In genomic region chr16:10879467-10879866, GRCm38 (mm10) we compare ENCODE assay signal across 8 mouse cellular contexts. TPM values are rescaled to one million over a fixed set of nuclear protein-coding genes. Genes with fewer than 3 reads are reported as not detected.
DNase-seq lines count a peak whose midpoint lies in the region; ATAC-seq lines count a peak whose summit lies in the region.

No protein-coding gene starts in this region.

- ATAC-seq in forebrain, embryonic 14.5 days, result peak; percentile 71
- peak; percentile 68 for ATAC-seq in intestine, embryonic 16.5 days
- 0 out of 2 replicates have a peak, but pooled peaks have one; percentile 37 for ATAC-seq in limb, embryonic 11.5 days (ENCODE audit: insufficient number of reproducible peaks, low FRiP score, low TSS enrichment, low read depth)

- no peaks in the 10 kb centered on the region for H3K36me3 ChIP-seq in forebrain, embryonic 14.5 days (ENCODE audit: control insufficient read depth, insufficient read depth, low read length)
- no peaks in the 10 kb centered on the region for H3K36me3 ChIP-seq in intestine, embryonic 16.5 days (ENCODE audit: control insufficient read depth, insufficient read depth, low read length)
- H3K36me3 ChIP-seq in limb, embryonic 11.5 days (ENCODE audit: control insufficient read depth, insufficient read depth, low read length), result no peaks in the 10 kb centered on the region

- H3K4me3 ChIP-seq in forebrain, embryonic 14.5 days (ENCODE audit: low read depth, low read length), result no peak overlapping the region
- no peak overlapping the region for H3K4me3 ChIP-seq in intestine, embryonic 16.5 days (ENCODE audit: low read length)
- no peak overlapping the region for H3K4me3 ChIP-seq in limb, embryonic 11.5 days (ENCODE audit: low read depth, low read length)

- no peak overlapping the region for H3K27ac ChIP-seq in forebrain, embryonic 14.5 days (ENCODE audit: low read depth, low read length)
- no peak overlapping the region for H3K27ac ChIP-seq in intestine, embryonic 16.5 days (ENCODE audit: low read length)
- H3K27ac ChIP-seq in limb, embryonic 11.5 days (replicated peaks; ENCODE audit: low read depth, low read length), result no peak overlapping the region

- WGBS in forebrain, embryonic 14.5 days, result 100% methylated on average over 1 of the region's 1 CpGs
- 91% methylated on average over 1 of the region's 1 CpGs for WGBS in intestine, embryonic 16.5 days
- 100% methylated on average over 1 of the region's 1 CpGs for WGBS in limb, embryonic 11.5 days

- no peak overlapping the region for H3K9ac ChIP-seq in forebrain, embryonic 14.5 days (ENCODE audit: low read length)
- H3K9ac ChIP-seq in intestine, embryonic 16.5 days (ENCODE audit: low read depth, low read length), result no peak overlapping the region
- H3K9ac ChIP-seq in limb, embryonic 11.5 days (ENCODE audit: low read length), result no peak overlapping the region

- H3K4me1 ChIP-seq in forebrain, embryonic 14.5 days (ENCODE audit: control insufficient read depth, insufficient read depth, low read length), result no peaks in the 10 kb centered on the region
- peaks cover 3% of the 10 kb centered on the region; the same call in 1 of the 2 replicates for H3K4me1 ChIP-seq in intestine, embryonic 16.5 days (ENCODE audit: control insufficient read depth, insufficient read depth, low read length)
- H3K4me1 ChIP-seq in limb, embryonic 11.5 days (ENCODE audit: control insufficient read depth, insufficient read depth, low read length), result peaks cover 3% of the 10 kb centered on the region; the same call in 1 of the 2 replicates

- DNase-seq in urinary bladder, postnatal 14 days (ENCODE audit: low spot score), result peak; percentile 63
- no peak for DNase-seq in urinary bladder, postnatal 4 days (ENCODE audit: low spot score in 2 of 2)
- DNase-seq in adrenal gland, postnatal 36 days, result peak; percentile 66 to 71
- DNase-seq in forebrain, embryonic 14.5 days (ENCODE audit: low spot score), result peak; percentile 68
- peak; percentile 79 for DNase-seq in limb, embryonic 11.5 days (ENCODE audit: low spot score)
- DNase-seq in naive thymus-derived CD4-positive, alpha-beta T cell, adult 2 months (ENCODE audit: low read depth), result peak; percentile 84
- peak; percentile 70 for DNase-seq in thymus, postnatal 14 days

- no peaks in the 10 kb centered on the region for H3K27me3 ChIP-seq in forebrain, embryonic 14.5 days (replicated peaks; ENCODE audit: control insufficient read depth, insufficient read depth, low read length)
- no peaks in the 10 kb centered on the region for H3K27me3 ChIP-seq in intestine, embryonic 16.5 days (replicated peaks; ENCODE audit: control insufficient read depth, insufficient read depth, low read length)
- H3K27me3 ChIP-seq in limb, embryonic 11.5 days (ENCODE audit: control insufficient read depth, insufficient read depth, low read length), result no peaks in the 10 kb centered on the region

- no peaks in the 10 kb centered on the region for H3K9me3 ChIP-seq in forebrain, embryonic 14.5 days (replicated peaks; ENCODE audit: control insufficient read depth, low read length)
- H3K9me3 ChIP-seq in intestine, embryonic 16.5 days (ENCODE audit: control insufficient read depth, low read length), result no peaks in the 10 kb centered on the region
- H3K9me3 ChIP-seq in limb, embryonic 11.5 days (ENCODE audit: control insufficient read depth, low read length), result no peaks in the 10 kb centered on the region

- H3K4me2 ChIP-seq in forebrain, embryonic 14.5 days (ENCODE audit: low read length), result no peak overlapping the region
- no peak overlapping the region for H3K4me2 ChIP-seq in intestine, embryonic 16.5 days (ENCODE audit: low read depth, low read length)
- H3K4me2 ChIP-seq in limb, embryonic 11.5 days (ENCODE audit: low read depth, severe bottlenecking), result no peak overlapping the region

RNA-seq across cellular contexts. Expression of gene Rmi2, which starts 44.6 kb away (rescaled TPM):
- total RNA-seq in adrenal gland, postnatal 36 days (2021), result under 1 TPM; 0.46 to 0.93 TPM
- 0.78 and 0.88 TPM in 2 replicates for polyA plus RNA-seq in forebrain, embryonic 14.5 days (2014; fragmentation: Nextera tagmentation; extraction: Ambion mirVana)
- 2.4 and 2.7 TPM in 2 replicates for polyA plus RNA-seq in intestine, embryonic 16.5 days (2015; fragmentation: Nextera tagmentation; extraction: Ambion mirVana)
- polyA plus RNA-seq in limb, embryonic 11.5 days (2014; fragmentation: Nextera tagmentation; extraction: Ambion mirVana), result 4.3 and 4.7 TPM in 2 replicates

Comparison
In these comparisons a context has a peak if more than half of its experiments do, and no peak if none do; other contexts are left out.
1. DNase-seq: peak in urinary bladder, postnatal 14 days (single experiment), adrenal gland, postnatal 36 days (2 of 2), forebrain, embryonic 14.5 days (single experiment), limb, embryonic 11.5 days (single experiment), naive thymus-derived CD4-positive, alpha-beta T cell, adult 2 months (single experiment) and thymus, postnatal 14 days (single experiment); none in urinary bladder, postnatal 4 days (0 of 2).
2. Peak in every context shown above with its lines, with median percentiles within 50 percentile points of each other: ATAC-seq.